Mouse (Mus musculus): Measurements from ENCODE around the gene Katnb1.

- no peak for TF ChIP-seq EP300 (IDR thresholded peaks at IDR 0.05; ENCODE audit: low read depth)
- TF ChIP-seq CTCF (IDR thresholded peaks at IDR 0.05; ENCODE audit: low read depth): no peak
Observed at GRCm38 (mm10) chr8:95112594-95112993, 31.6 kb downstream of the Katnb1 start.

Measured in liver, postnatal 0 days (tissue).